Mouse (Mus musculus) liver, postnatal 0 days (tissue): ENCODE data around the gene 4933415A04Rik. TPM values are rescaled to one million over a fixed set of nuclear protein-coding genes. Genes with fewer than 3 reads are reported as not detected.

Experiments
- ATAC-seq: fragments of 200-750 bp; cut with Nextera tagmentation; 2 replicates; pipeline ENCODE4 v1.8.0; 2017; ENCODE audit warnings: mild to moderate bottlenecking, moderate library complexity
- DNase-seq: peaks from one replicate; pipeline ENCODE4 v3.0.0-alpha.2; 2016
- H3K27ac ChIP-seq: fragments of 300-500 bp; sonication (generic); 2 replicates; pipeline ENCODE4 v1.5.1; 2014; ENCODE audit warnings: antibody characterized with exemption, moderate library complexity, mild to moderate bottlenecking, low read depth
- H3K27me3 ChIP-seq: fragments of 300-500 bp; sonication (generic); 2 replicates; pipeline ENCODE4 v1.6.1; 2014; ENCODE audit warnings: low read length, control low read depth, mixed read lengths; ENCODE audit not compliant: insufficient read depth
- H3K36me3 ChIP-seq: fragments of 300-500 bp; sonication (generic); replicated peaks from 2 replicates; pipeline ENCODE4 v1.6.1; 2014; ENCODE audit warnings: mild to moderate bottlenecking, control low read depth, low read length, moderate library complexity, mixed read lengths; ENCODE audit not compliant: insufficient read depth
- H3K4me1 ChIP-seq: fragments of 300-500 bp; sonication (generic); 2 replicates; pipeline ENCODE4 v1.6.1; 2014; ENCODE audit warnings: antibody characterized with exemption, mild to moderate bottlenecking, control low read depth; ENCODE audit not compliant: insufficient read depth
- H3K4me2 ChIP-seq: fragments of 300-500 bp; sonication (generic); 2 replicates; pipeline ENCODE4 v1.6.1; 2014; ENCODE audit warnings: low read depth, mild to moderate bottlenecking, low read length, moderate library complexity, mixed read lengths
- H3K4me3 ChIP-seq: fragments of 300-500 bp; sonication (generic); 2 replicates; pipeline ENCODE4 v1.5.1; 2014; ENCODE audit warnings: low read depth, low read length
- H3K9ac ChIP-seq: fragments of 300-500 bp; sonication (generic); replicated peaks from 2 replicates; pipeline ENCODE4 v1.6.1; 2014; ENCODE audit warnings: mild to moderate bottlenecking, moderate library complexity
- H3K9me3 ChIP-seq: fragments of 300-500 bp; sonication (generic); 2 replicates; pipeline ENCODE4 v1.6.1; 2016; ENCODE audit warnings: mild to moderate bottlenecking, control low read depth, low read length, mixed read lengths
- CTCF ChIP-seq: sonication (generic); IDR thresholded peaks from 2 replicates; pipeline ENCODE4 v1.5.1; 2016; ENCODE audit warnings: antibody characterized with exemption, low read depth
- EP300 ChIP-seq: IDR thresholded peaks from 2 replicates; pipeline ENCODE4 v1.6.1; 2016; ENCODE audit warnings: antibody characterized with exemption, low read depth, mild to moderate bottlenecking
- WGBS: fragments of 180-500 bp; shearing (Covaris S2); extraction: QIAGEN DNeasy Blood & Tissue Kit; methylation state at CpG from one replicate; pipeline ENCODE4 v1.1.7; 2014; ENCODE audit not compliant: insufficient replicate concordance; 5-methylcytosine and 5-hydroxymethylcytosine counted together
- polyA plus RNA-seq: library from polyadenylated mRNA; unstranded; fragments of >200 nt; fragmentation: Nextera tagmentation; extraction: Ambion mirVana; gene quantifications from 2 replicates; pipeline ENCODE4 v1.2.1, GENCODE M21; 2015

Gene 4933415A04Rik
- polyA plus RNA-seq, 1 experiment from 2014 or later, result 0.51 TPM

- 74% methylated on average over 4 of the region's 4 CpGs for WGBS
- TF ChIP-seq CTCF, result no peak
- TF ChIP-seq EP300, result no peak
- peaks cover 55% of the 10 kb centered on the region for H3K4me1 ChIP-seq
Observed at GRCm38 (mm10) chr11:43546678-43547077, 40.2 kb upstream of the 4933415A04Rik start.

GRCm38 (mm10) chr11:43548148-43548547, 38.7 kb upstream of the 4933415A04Rik start:
- Histone ChIP-seq H3K9me3 (no peaks in the 10 kb centered on the region), H3K36me3 (no peaks in the 10 kb centered on the region), H3K4me1 (peaks cover 58% of the 10 kb centered on the region), H3K4me3 (no peak overlapping the region), H3K27me3 (no peaks in the 10 kb centered on the region), H3K4me2 (no peak overlapping the region), H3K27ac (peak overlapping the region; percentile 69), H3K9ac (no peak overlapping the region)
- TF ChIP-seq EP300 (no peak), CTCF (no peak)
- ATAC-seq, result 0 out of 2 replicates have a peak, but pooled peaks have one; percentile 6
- WGBS, result 64% methylated on average over 7 of the region's 7 CpGs
- DNase-seq, result peak; percentile 32

More at GRCm38 (mm10) chr11:43546678-43547077, 40.2 kb upstream of the 4933415A04Rik start:
- H3K9me3 ChIP-seq, result no peaks in the 10 kb centered on the region
- H3K4me2 ChIP-seq, result no peak overlapping the region
- no peak for DNase-seq
- H3K4me3 ChIP-seq, result no peak overlapping the region
- ATAC-seq, result no peak
- no peaks in the 10 kb centered on the region for H3K36me3 ChIP-seq
- H3K9ac ChIP-seq, result no peak overlapping the region
- H3K27ac ChIP-seq, result no peak overlapping the region
- H3K27me3 ChIP-seq, result no peaks in the 10 kb centered on the region

GRCm38 (mm10) chr11:43548657-43549435, 38.0 kb upstream of the 4933415A04Rik start:
- Histone ChIP-seq H3K4me1 (peaks cover 53% of the 10 kb centered on the region), H3K4me3 (no peak overlapping the region), H3K4me2 (peak overlapping the region; percentile 6; the same call in 1 of the 2 replicates), H3K27me3 (no peaks in the 10 kb centered on the region), H3K27ac (peak overlapping the region; percentile 69), H3K36me3 (no peaks in the 10 kb centered on the region), H3K9me3 (no peaks in the 10 kb centered on the region), H3K9ac (no peak overlapping the region)
- DNase-seq, result no peak
- 43% methylated on average over 12 of the region's 12 CpGs for whole genome bisulfite sequencing
- ATAC-seq, result peak; percentile 64
- TF ChIP-seq EP300 (no peak), CTCF (no peak)

GRCm38 (mm10) chr11:43549701-43550100, 37.1 kb upstream of the 4933415A04Rik start:
- H3K4me1 ChIP-seq, result peaks cover 45% of the 10 kb centered on the region
- H3K27ac ChIP-seq, result peak overlapping the region; percentile 69
- peak; percentile 64 for DNase-seq
- WGBS, result 60% methylated on average over 11 of the region's 11 CpGs
- ATAC-seq, result peak; percentile 70
- H3K9me3 ChIP-seq, result no peaks in the 10 kb centered on the region
- TF ChIP-seq CTCF (no peak), EP300 (no peak)
- no peaks in the 10 kb centered on the region for H3K36me3 ChIP-seq
- H3K4me2 ChIP-seq, result no peak overlapping the region
- no peak overlapping the region for H3K4me3 ChIP-seq
- H3K9ac ChIP-seq, result no peak overlapping the region
- H3K27me3 ChIP-seq, result no peaks in the 10 kb centered on the region

- H3K9ac ChIP-seq, result no peak overlapping the region
- no peak overlapping the region for H3K4me3 ChIP-seq
- no peak for ATAC-seq
- no peak for DNase-seq
- no peaks in the 10 kb centered on the region for H3K9me3 ChIP-seq
- no peak overlapping the region for H3K4me2 ChIP-seq
- TF ChIP-seq CTCF, result no peak
- no peak for TF ChIP-seq EP300
- H3K27me3 ChIP-seq, result no peaks in the 10 kb centered on the region
- no peaks in the 10 kb centered on the region for H3K36me3 ChIP-seq
- 46% methylated on average over 3 of the region's 3 CpGs for WGBS
- no peak overlapping the region for H3K27ac ChIP-seq
- peaks cover 37% of the 10 kb centered on the region for H3K4me1 ChIP-seq
Observed at GRCm38 (mm10) chr11:43551756-43552155, 35.1 kb upstream of the 4933415A04Rik start.

- H3K4me3 ChIP-seq, result no peak overlapping the region
- DNase-seq (no peak), ATAC-seq (no peak)
- WGBS, result 79% methylated on average over 6 of the region's 6 CpGs
- H3K36me3 ChIP-seq, result no peaks in the 10 kb centered on the region
- no peaks in the 10 kb centered on the region for H3K27me3 ChIP-seq
- H3K9me3 ChIP-seq, result no peaks in the 10 kb centered on the region
- TF ChIP-seq EP300, result no peak
- no peak for TF ChIP-seq CTCF
- no peak overlapping the region for H3K27ac ChIP-seq
- H3K9ac ChIP-seq, result no peak overlapping the region
- H3K4me2 ChIP-seq, result no peak overlapping the region
- H3K4me1 ChIP-seq, result peaks cover 37% of the 10 kb centered on the region
Observed at GRCm38 (mm10) chr11:43552675-43553074, 34.2 kb upstream of the 4933415A04Rik start.

- H3K4me1 ChIP-seq, result peaks cover 12% of the 10 kb centered on the region
- no peak for DNase-seq
Observed at GRCm38 (mm10) chr11:43556538-43556937, 30.3 kb upstream of the 4933415A04Rik start.

More at GRCm38 (mm10) chr11:43556538-43556937, 30.3 kb upstream of the 4933415A04Rik start:
- Histone ChIP-seq H3K27me3 (no peaks in the 10 kb centered on the region), H3K4me2 (no peak overlapping the region), H3K27ac (no peak overlapping the region), H3K36me3 (no peaks in the 10 kb centered on the region), H3K4me3 (no peak overlapping the region), H3K9ac (no peak overlapping the region), H3K9me3 (no peaks in the 10 kb centered on the region)
- ATAC-seq, result no peak
- TF ChIP-seq CTCF, result peak; percentile 55
- TF ChIP-seq EP300, result no peak
- 82% methylated on average over 11 of the region's 11 CpGs for WGBS
